Mouse (Mus musculus) cortical plate, adult 2 months (tissue): ENCODE data around the gene Rnf17.

Experiments used
- CTCF ChIP-seq: fragments of 200-500 bp; IDR thresholded peaks from 2 replicates; pipeline ENCODE4 v1.5.1; 2011; ENCODE audit warnings: mild to moderate bottlenecking, control low read depth, low read length; ENCODE audit not compliant: insufficient read depth; ENCODE audit errors: extremely low read depth
- POLR2A ChIP-seq: fragments of 200-500 bp; IDR thresholded peaks from 2 replicates; pipeline ENCODE4 v1.6.1; 2011; ENCODE audit warnings: mild to moderate bottlenecking, low read length, control low read depth; ENCODE audit not compliant: insufficient read depth; ENCODE audit errors: extremely low read depth

DNA sequence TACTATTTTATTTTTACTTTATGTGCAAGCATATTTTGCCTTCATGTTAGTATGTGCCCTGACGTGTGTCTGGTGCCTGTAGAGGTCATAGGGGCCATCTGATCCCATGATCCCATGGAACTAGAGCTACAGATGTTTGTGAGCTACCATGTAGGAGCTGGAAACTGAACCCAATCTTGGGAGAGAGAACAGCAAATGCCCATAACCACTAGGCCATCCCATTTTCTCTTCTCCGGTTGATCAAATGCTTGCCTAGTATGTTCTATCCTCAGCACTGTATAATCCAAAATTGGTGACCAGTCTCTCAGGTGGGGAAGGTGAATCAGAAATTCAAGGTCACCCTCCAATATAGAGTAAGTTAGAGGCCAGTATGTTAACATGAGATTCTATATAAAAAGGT lies 170.2 kb downstream of the Rnf17 start:
- TF ChIP-seq CTCF (no peak), POLR2A (no peak)
